In the genomic region with DNA sequence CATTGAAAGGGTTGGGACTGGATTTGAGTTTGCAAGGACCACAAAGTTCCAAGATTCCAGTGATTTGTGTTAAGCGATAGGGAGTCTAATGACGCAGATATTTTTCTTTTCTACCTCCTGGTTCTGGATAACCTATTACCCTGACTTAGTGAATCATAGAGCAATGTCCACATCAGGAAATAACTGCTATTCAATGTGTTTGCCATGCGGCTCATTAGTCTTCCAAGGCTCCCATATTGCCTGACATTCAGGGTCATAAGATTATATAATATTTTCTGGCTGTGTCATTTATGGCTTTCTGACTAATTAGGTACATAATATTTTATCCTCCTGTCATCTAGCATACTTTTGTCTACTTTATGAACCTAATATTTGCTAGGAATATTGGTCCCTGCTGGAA, we compare ENCODE assay signal across 25 mouse cellular contexts.
"Had no signal": no experiment of that assay in that cellular context is flagged by ENCODE, and none has a peak within 500 bp of the region (broad histone marks: within the 10 kb centered on the region; RNA-seq: fewer than 3 reads in every experiment).

No protein-coding gene starts in this region.

- H3K9me3 ChIP-seq: heart, embryonic 10.5 days; hindbrain, embryonic 10.5 days; hindbrain, embryonic 12.5 days; kidney, embryonic 15.5 days; limb, embryonic 12.5 days; liver, embryonic 13.5 days had no signal

- H3K4me3 ChIP-seq: heart, embryonic 10.5 days; heart, embryonic 12.5 days; hindbrain, embryonic 10.5 days; hindbrain, embryonic 12.5 days; kidney, embryonic 15.5 days; limb, embryonic 12.5 days; liver, embryonic 13.5 days had no signal

- H3K27me3 ChIP-seq: heart, embryonic 12.5 days; hindbrain, embryonic 12.5 days; kidney, embryonic 15.5 days; limb, embryonic 12.5 days; liver, embryonic 13.5 days had no signal

- H3K36me3 ChIP-seq: heart, embryonic 10.5 days; heart, embryonic 12.5 days; hindbrain, embryonic 10.5 days; hindbrain, embryonic 12.5 days; kidney, embryonic 15.5 days; limb, embryonic 12.5 days; liver, embryonic 13.5 days had no signal

- ATAC-seq: hindbrain, embryonic 16.5 days; inflammation-experienced regulatory T-cells, adult 6 months had no signal

- H3K9ac ChIP-seq: heart, embryonic 12.5 days; hindbrain, embryonic 12.5 days; hindbrain, embryonic 14.5 days; kidney, embryonic 15.5 days; limb, embryonic 12.5 days; liver, embryonic 13.5 days had no signal

- DNase-seq: gastrocnemius, postnatal 25 days; heart, adult 18-20 months; heart, postnatal 10 days; heart, postnatal 4 days; kidney, adult 11 months; kidney, adult 2 months; kidney, adult 9 months; kidney, postnatal 14 days; kidney, postnatal 36 days; layer of hippocampus, adult 9-11 months; layer of hippocampus, postnatal 36 days; left cerebral cortex, postnatal 4 days; liver; liver, embryonic 13.5 days had no signal

- H3K4me1 ChIP-seq: heart, embryonic 10.5 days; heart, embryonic 12.5 days; hindbrain, embryonic 10.5 days; hindbrain, embryonic 12.5 days; kidney, embryonic 15.5 days; limb, embryonic 12.5 days; liver, embryonic 13.5 days had no signal

- H3K4me2 ChIP-seq: heart, embryonic 12.5 days; hindbrain, embryonic 12.5 days; hindbrain, embryonic 14.5 days; kidney, embryonic 15.5 days; limb, embryonic 12.5 days; liver, embryonic 11.5 days; liver, embryonic 13.5 days had no signal

- H3K27ac ChIP-seq: heart, embryonic 10.5 days; hindbrain, embryonic 10.5 days; hindbrain, embryonic 12.5 days; hindbrain, embryonic 14.5 days; kidney, embryonic 15.5 days; kidney, postnatal 0 days; limb, embryonic 12.5 days; liver, embryonic 13.5 days had no signal
